Mouse (Mus musculus) hindbrain, embryonic 10.5 days (tissue): ENCODE measurements at regions not wholly inside any gene's neighbourhood (a gene's known extent, or its start where the extent isn't known, plus 50 kb on each side); places are given as distances from the start of the nearest gene placed in this dataset.

Experiments used
- DNase-seq: peaks from one replicate; pipeline ENCODE4 v3.0.0-alpha.2; 2017; ENCODE audit warnings: low spot score
- H3K27ac ChIP-seq: fragments of 300-500 bp; sonication (generic); 2 replicates; pipeline ENCODE4 v1.5.1; 2016; ENCODE audit warnings: mild to moderate bottlenecking, moderate library complexity
- H3K27me3 ChIP-seq: fragments of 300-500 bp; sonication (generic); 2 replicates; pipeline ENCODE4 v1.6.1; 2016; ENCODE audit warnings: mild to moderate bottlenecking; ENCODE audit not compliant: poor library complexity, insufficient read depth, severe bottlenecking
- H3K36me3 ChIP-seq: fragments of 300-500 bp; sonication (generic); 2 replicates; pipeline ENCODE4 v1.6.1; 2016; ENCODE audit warnings: mild to moderate bottlenecking, moderate library complexity
- H3K4me1 ChIP-seq: fragments of 300-500 bp; sonication (generic); replicated peaks from 2 replicates; pipeline ENCODE4 v1.6.1; 2016; ENCODE audit warnings: mild to moderate bottlenecking
- H3K4me3 ChIP-seq: fragments of 300-500 bp; sonication (generic); 2 replicates; pipeline ENCODE4 v1.5.1; 2016; ENCODE audit warnings: mild to moderate bottlenecking, moderate library complexity
- H3K9me3 ChIP-seq: fragments of 300-500 bp; sonication (generic); 2 replicates; pipeline ENCODE4 v1.6.1; 2016; ENCODE audit warnings: mild to moderate bottlenecking, moderate library complexity
- WGBS: fragments of 180-500 bp; shearing (Covaris S2); methylation state at CpG from one replicate; pipeline ENCODE4 v1.1.7; 2016; 5-methylcytosine and 5-hydroxymethylcytosine counted together

DNA sequence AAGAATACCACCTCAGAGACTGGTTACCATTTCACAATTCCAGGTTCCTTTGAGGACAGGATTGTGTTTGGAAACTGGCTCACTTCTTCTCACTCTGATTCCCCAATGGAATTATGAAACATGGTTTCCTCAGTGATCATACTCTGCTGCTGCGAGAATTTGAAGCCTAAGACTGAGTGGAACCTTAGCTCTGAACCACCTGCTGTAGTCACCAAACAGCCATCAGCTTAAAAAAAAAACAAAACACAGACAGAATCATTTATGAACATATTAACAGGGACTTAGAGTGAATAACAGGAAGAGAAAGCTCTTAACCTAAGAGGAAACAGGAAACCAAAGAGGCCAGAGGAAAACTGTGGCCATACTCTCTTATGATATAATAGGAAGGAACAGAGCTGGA, 239.5 kb upstream of the Zfp386 start:
- WGBS: 61% methylated on average over 1 of the region's 1 CpGs
- Histone ChIP-seq H3K27ac (no peak overlapping the region), H3K36me3 (no peaks in the 10 kb centered on the region), H3K27me3 (no peaks in the 10 kb centered on the region), H3K4me3 (no peak overlapping the region), H3K9me3 (peaks cover 21% of the 10 kb centered on the region), H3K4me1 (no peaks in the 10 kb centered on the region)
- no peak for DNase-seq
